Mouse (Mus musculus) stomach, embryonic 16.5 days (tissue): ENCODE data around the gene Slc38a1. TPM values are rescaled to one million over a fixed set of nuclear protein-coding genes. Genes with fewer than 3 reads are reported as not detected.

Experiments used
- ATAC-seq: fragments of 200-750 bp; cut with Nextera tagmentation; 2 replicates; pipeline ENCODE4 v1.8.0; 2017; ENCODE audit warnings: moderate number of reproducible peaks, moderate TSS enrichment; ENCODE audit not compliant: insufficient read depth, low FRiP score
- H3K27ac ChIP-seq: fragments of 300-500 bp; sonication (generic); 2 replicates; pipeline ENCODE4 v1.5.1; 2014; ENCODE audit warnings: low read length
- H3K27me3 ChIP-seq: fragments of 300-500 bp; sonication (generic); 2 replicates; pipeline ENCODE4 v1.6.1; 2014; ENCODE audit warnings: low read length, control low read depth, mixed read lengths; ENCODE audit not compliant: control insufficient read depth, insufficient read depth
- H3K36me3 ChIP-seq: fragments of 300-500 bp; sonication (generic); 2 replicates; pipeline ENCODE4 v1.6.1; 2014; ENCODE audit warnings: low read length; ENCODE audit not compliant: control insufficient read depth, insufficient read depth
- H3K4me1 ChIP-seq: fragments of 300-500 bp; sonication (generic); 2 replicates; pipeline ENCODE4 v1.6.1; 2014; ENCODE audit warnings: low read length, control low read depth, mixed read lengths; ENCODE audit not compliant: control insufficient read depth, insufficient read depth
- H3K4me2 ChIP-seq: fragments of 300-500 bp; sonication (generic); 2 replicates; pipeline ENCODE4 v1.6.1; 2014; ENCODE audit warnings: low read depth, low read length, mixed read lengths
- H3K4me3 ChIP-seq: fragments of 300-500 bp; sonication (generic); replicated peaks from 2 replicates; pipeline ENCODE4 v1.5.1; 2014; ENCODE audit warnings: mild to moderate bottlenecking, low read length
- H3K9ac ChIP-seq: fragments of 300-500 bp; sonication (generic); 2 replicates; pipeline ENCODE4 v1.6.1; 2014; ENCODE audit warnings: low read length
- H3K9me3 ChIP-seq: fragments of 300-500 bp; sonication (generic); replicated peaks from 2 replicates; pipeline ENCODE4 v1.6.1; 2016; ENCODE audit warnings: low read length, control low read depth; ENCODE audit not compliant: control insufficient read depth
- WGBS: fragments of 180-500 bp; shearing (Covaris S2); extraction: QIAGEN DNeasy Blood & Tissue Kit; methylation state at CpG from one replicate; pipeline ENCODE4 v1.1.7; 2014; 5-methylcytosine and 5-hydroxymethylcytosine counted together
- polyA plus RNA-seq: library from polyadenylated mRNA; unstranded; fragments of >200 nt; fragmentation: Nextera tagmentation; extraction: Ambion mirVana; gene quantifications from 2 replicates; pipeline ENCODE4 v1.2.1, GENCODE M21; 2015

Slc38a1 gene
- polyA plus RNA-seq, 1 experiment from 2014 or later: 58.0 TPM

DNA sequence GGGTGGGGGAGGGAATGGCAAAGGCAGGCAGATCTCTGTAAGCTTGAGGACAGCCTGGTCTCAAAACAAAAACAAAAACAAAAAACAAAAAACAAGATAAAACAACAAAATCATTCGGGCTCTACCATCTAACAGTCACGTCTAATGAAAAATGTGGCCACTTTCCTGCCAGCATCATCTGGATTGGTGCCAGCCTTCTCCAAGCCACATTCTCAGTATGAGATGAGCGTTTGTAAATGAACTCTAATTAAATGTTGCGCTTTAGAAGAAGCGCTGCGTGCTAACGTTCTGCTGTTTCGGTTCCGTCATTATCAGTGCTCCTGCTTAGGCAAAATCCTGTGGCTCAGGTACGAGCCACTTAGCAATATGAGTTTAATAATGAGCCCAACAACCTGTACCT lies 9.8 kb upstream of the Slc38a1 start:
- H3K27me3 ChIP-seq: no peaks in the 10 kb centered on the region
- H3K36me3 ChIP-seq: no peaks in the 10 kb centered on the region
- ATAC-seq: no peak
- H3K4me3 ChIP-seq: no peak overlapping the region
- WGBS: 86% methylated on average over 10 of the region's 10 CpGs
- H3K4me1 ChIP-seq: no peaks in the 10 kb centered on the region
- no peak overlapping the region for H3K9ac ChIP-seq
- H3K4me2 ChIP-seq: no peak overlapping the region
- no peaks in the 10 kb centered on the region for H3K9me3 ChIP-seq
- H3K27ac ChIP-seq: no peak overlapping the region

- 0 out of 2 replicates have a peak overlapping the region, but pooled peaks have one; percentile 7 for H3K4me2 ChIP-seq
- 30% methylated on average over 14 of the region's 15 CpGs for WGBS
Measured at GRCm38 (mm10) chr15:96647376-96647775, 4.7 kb upstream of the Slc38a1 start.

DNA sequence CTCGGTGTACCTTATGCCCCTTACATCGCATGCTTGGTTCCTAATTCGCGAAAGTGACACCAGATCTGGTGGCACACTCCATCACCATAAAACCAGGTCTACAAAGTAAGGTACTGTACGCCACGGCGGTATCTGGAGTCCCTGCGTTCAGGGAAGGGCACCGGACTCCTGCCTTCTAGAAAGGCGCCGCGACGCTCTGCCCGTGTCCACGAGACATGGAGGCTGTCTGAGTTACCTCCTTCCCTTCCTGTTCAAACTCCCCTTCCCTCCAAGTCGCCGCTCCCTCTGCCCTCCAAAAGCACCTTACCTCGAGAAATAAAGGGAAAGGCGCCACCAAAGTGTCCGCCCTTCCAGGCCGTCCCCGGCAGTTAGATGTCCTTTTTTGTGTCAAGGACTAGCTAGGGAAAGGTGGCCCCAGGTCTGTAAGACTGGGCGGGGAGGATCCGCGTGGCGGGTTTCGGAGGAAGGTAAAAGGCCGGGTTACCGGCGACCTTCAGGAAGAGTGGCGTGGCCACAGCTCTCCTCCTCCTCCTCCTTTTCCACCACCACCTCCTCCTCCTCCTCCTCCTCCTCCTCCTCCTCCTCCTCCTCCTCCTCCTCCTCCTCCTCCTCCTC lies 785 bp downstream of the Slc38a1 start:
- Histone ChIP-seq H3K4me1 (peaks cover 15% of the 10 kb centered on the region; the same call in 1 of the 2 replicates), H3K27me3 (no peaks in the 10 kb centered on the region), H3K4me2 (peak overlapping the region; percentile 97), H3K9ac (peak overlapping the region; percentile 90), H3K4me3 (peak overlapping the region; percentile 78), H3K9me3 (no peaks in the 10 kb centered on the region), H3K27ac (peak overlapping the region; percentile 94), H3K36me3 (no peaks in the 10 kb centered on the region)
- peak; percentile 27 for ATAC-seq
- under 1% methylated on average over 31 of the region's 31 CpGs for WGBS

More at GRCm38 (mm10) chr15:96647376-96647775, 4.7 kb upstream of the Slc38a1 start:
- ATAC-seq: no peak
- Histone ChIP-seq H3K27ac (no peak overlapping the region), H3K4me1 (peaks cover 4% of the 10 kb centered on the region; the same call in 1 of the 2 replicates), H3K27me3 (no peaks in the 10 kb centered on the region), H3K9me3 (no peaks in the 10 kb centered on the region), H3K4me3 (no peak overlapping the region), H3K36me3 (no peaks in the 10 kb centered on the region), H3K9ac (no peak overlapping the region)

GRCm38 (mm10) chr15:96641111-96641820 lies 1.4 kb downstream of the Slc38a1 start:
- no peaks in the 10 kb centered on the region for H3K27me3 ChIP-seq
- ATAC-seq: peak; percentile 69; the same call in 1 of the 2 replicates

GRCm38 (mm10) chr15:96640291-96640985 lies 2.3 kb downstream of the Slc38a1 start:
- peak overlapping the region; percentile 78 for H3K4me3 ChIP-seq
- peak overlapping the region; percentile 94 for H3K27ac ChIP-seq
- H3K9me3 ChIP-seq: no peaks in the 10 kb centered on the region
- no peaks in the 10 kb centered on the region for H3K27me3 ChIP-seq
- peak overlapping the region; percentile 90 for H3K9ac ChIP-seq
- H3K4me2 ChIP-seq: peak overlapping the region; percentile 97
- H3K36me3 ChIP-seq: no peaks in the 10 kb centered on the region
- H3K4me1 ChIP-seq: peaks cover 15% of the 10 kb centered on the region; the same call in 1 of the 2 replicates
- 14% methylated on average over 16 of the region's 16 CpGs for WGBS
- no peak for ATAC-seq

More at GRCm38 (mm10) chr15:96641111-96641820, 1.4 kb downstream of the Slc38a1 start:
- peaks cover 15% of the 10 kb centered on the region; the same call in 1 of the 2 replicates for H3K4me1 ChIP-seq
- under 1% methylated on average over 63 of the region's 63 CpGs for WGBS
- peak overlapping the region; percentile 78 for H3K4me3 ChIP-seq
- no peaks in the 10 kb centered on the region for H3K36me3 ChIP-seq
- H3K9ac ChIP-seq: peak overlapping the region; percentile 90
- H3K27ac ChIP-seq: peak overlapping the region; percentile 94
- H3K4me2 ChIP-seq: peak overlapping the region; percentile 97
- H3K9me3 ChIP-seq: no peaks in the 10 kb centered on the region

DNA sequence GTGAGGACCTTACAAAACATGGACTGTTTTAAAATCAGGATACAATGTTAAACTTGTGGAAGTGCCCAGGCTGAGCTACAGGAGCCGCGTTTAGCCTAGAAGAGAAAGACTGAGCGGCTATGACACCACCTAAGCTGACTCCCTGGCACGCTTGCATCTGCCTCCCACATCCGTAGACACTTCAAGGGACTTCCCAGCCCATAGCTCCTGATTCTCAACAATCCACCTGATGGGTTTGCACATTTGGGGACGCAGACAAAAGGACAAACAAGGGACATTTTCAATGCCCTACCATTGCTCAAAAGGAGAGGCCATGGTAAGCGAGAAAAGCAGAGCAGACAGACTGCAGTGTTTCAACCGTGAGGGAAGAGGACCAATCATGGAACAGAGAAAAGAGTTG lies 3.1 kb downstream of the Slc38a1 start:
- peak overlapping the region; percentile 78; the same call in 1 of the 2 replicates for H3K4me3 ChIP-seq
- H3K4me1 ChIP-seq: peaks cover 15% of the 10 kb centered on the region; the same call in 1 of the 2 replicates
- WGBS: 63% methylated on average over 8 of the region's 8 CpGs
- H3K9me3 ChIP-seq: no peaks in the 10 kb centered on the region
- ATAC-seq: no peak
- H3K27ac ChIP-seq: no peak overlapping the region
- peak overlapping the region; percentile 97 for H3K4me2 ChIP-seq
- H3K36me3 ChIP-seq: no peaks in the 10 kb centered on the region
- H3K9ac ChIP-seq: peak overlapping the region; percentile 55; the same call in 1 of the 2 replicates
- H3K27me3 ChIP-seq: no peaks in the 10 kb centered on the region

DNA sequence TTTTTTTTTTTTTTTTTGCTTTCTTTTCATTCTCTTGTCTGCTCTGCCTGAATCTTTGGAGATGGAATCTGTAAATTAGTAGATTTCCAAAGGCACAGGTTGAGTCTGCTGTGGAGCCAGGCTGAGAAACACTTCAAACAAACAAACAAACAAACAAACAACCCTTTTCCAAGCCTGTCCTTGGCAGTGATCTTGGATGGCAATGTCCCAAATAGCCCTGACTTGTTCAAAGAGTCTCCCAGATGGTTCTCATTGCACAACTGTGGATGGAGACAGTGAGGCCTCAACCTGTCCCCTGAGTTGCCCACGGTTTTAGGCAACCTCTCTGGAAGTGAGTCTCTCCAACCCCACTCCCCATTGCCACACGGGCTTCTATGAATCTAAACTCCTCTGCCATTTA lies 4.1 kb downstream of the Slc38a1 start:
- H3K4me2 ChIP-seq: no peak overlapping the region
- H3K27me3 ChIP-seq: no peaks in the 10 kb centered on the region

GRCm38 (mm10) chr15:96638173-96638572 lies 4.5 kb downstream of the Slc38a1 start:
- H3K4me3 ChIP-seq: no peak overlapping the region
- H3K27me3 ChIP-seq: no peaks in the 10 kb centered on the region
- 0 out of 2 replicates have a peak overlapping the region, but pooled peaks have one; percentile 2 for H3K4me2 ChIP-seq
- H3K27ac ChIP-seq: no peak overlapping the region
- WGBS: 52% methylated on average over 10 of the region's 10 CpGs
- H3K36me3 ChIP-seq: no peaks in the 10 kb centered on the region
- ATAC-seq: no peak
- H3K9ac ChIP-seq: no peak overlapping the region
- H3K4me1 ChIP-seq: peaks cover 13% of the 10 kb centered on the region; the same call in 1 of the 2 replicates
- H3K9me3 ChIP-seq: no peaks in the 10 kb centered on the region

More for the DNA sequence above, 4.1 kb downstream of the Slc38a1 start:
- Histone ChIP-seq H3K4me1 (peaks cover 15% of the 10 kb centered on the region; the same call in 1 of the 2 replicates), H3K9me3 (no peaks in the 10 kb centered on the region), H3K36me3 (no peaks in the 10 kb centered on the region), H3K27ac (no peak overlapping the region), H3K4me3 (no peak overlapping the region), H3K9ac (no peak overlapping the region)
- 85% methylated on average over 2 of the region's 2 CpGs for WGBS
- ATAC-seq: no peak
